Mouse (Mus musculus) mouse embryonic stem cell (cell line): ENCODE measurements around the gene Gimap8.

ENCODE experiments used
- in situ Hi-C, 2 experiments: fragments of 300-500 bp; cut with MboI; formaldehyde crosslinking; loops; 1 replicate in 1 of 2; 3 replicates in 1 of 2; pipeline ENCODE4 v1.14.3; 2019 to 2020; ENCODE audit warnings: low sequenced_read_pairs in 2 of 2, low pct_unique_long_range_greater_than_20kb in 1 of 2, mixed read lengths in 1 of 2; ENCODE audit not compliant: unreplicated experiment in 1 of 2

Gene Gimap8

GRCm38 (mm10) chr6:48689320-48689719, 42.3 kb downstream of the Gimap8 start:
- in situ Hi-C loops = no loop called here

GRCm38 (mm10) chr6:48692962-48693361, 45.9 kb downstream of the Gimap8 start:
- in situ Hi-C loops = no loop called here

GRCm38 (mm10) chr6:48696830-48697554, 50.0 kb downstream of the Gimap8 start:
- in situ Hi-C loops = no loop called here

GRCm38 (mm10) chr6:48697555-48697930, 50.5 kb downstream of the Gimap8 start:
- in situ Hi-C loops = no loop called here

- in situ Hi-C loops = no loop called here
Measured at GRCm38 (mm10) chr6:48698066-48698856, 51.2 kb downstream of the Gimap8 start.

- in situ Hi-C loops = no loop called here
Measured at GRCm38 (mm10) chr6:48698888-48699287, 51.9 kb downstream of the Gimap8 start.

- in situ Hi-C loops = no loop called here
Measured at GRCm38 (mm10) chr6:48700251-48701075, 53.4 kb downstream of the Gimap8 start.

- in situ Hi-C loops = no loop called here
Measured at GRCm38 (mm10) chr6:48702146-48702545, 55.1 kb downstream of the Gimap8 start.

- in situ Hi-C loops = no loop called here
Measured at GRCm38 (mm10) chr6:48702601-48703000, 55.6 kb downstream of the Gimap8 start.

GRCm38 (mm10) chr6:48704146-48704545, 57.1 kb downstream of the Gimap8 start:
- in situ Hi-C loops = no loop called here

GRCm38 (mm10) chr6:48706130-48706529, 59.1 kb downstream of the Gimap8 start:
- in situ Hi-C loops = no loop called here
